Mouse (Mus musculus) hindbrain, embryonic 12.5 days (tissue): Measurements from ENCODE around the gene Hnrnpm. TPM values are rescaled to one million over a fixed set of nuclear protein-coding genes. Genes with fewer than 3 reads are reported as not detected.

Source experiments
- ATAC-seq: fragments of 200-750 bp; cut with Nextera tagmentation; 2 replicates; pipeline ENCODE4 v1.8.0; 2017; ENCODE audit warnings: moderate TSS enrichment; ENCODE audit not compliant: low FRiP score
- H3K27ac ChIP-seq: fragments of 300-500 bp; sonication (generic); 2 replicates; pipeline ENCODE4 v1.5.1; 2016; ENCODE audit warnings: mild to moderate bottlenecking
- H3K27me3 ChIP-seq: fragments of 300-500 bp; sonication (generic); 2 replicates; pipeline ENCODE4 v1.6.1; 2016; ENCODE audit warnings: mild to moderate bottlenecking
- H3K36me3 ChIP-seq: fragments of 300-500 bp; sonication (generic); 2 replicates; pipeline ENCODE4 v1.6.1; 2016; ENCODE audit warnings: mild to moderate bottlenecking
- H3K4me1 ChIP-seq: fragments of 300-500 bp; sonication (generic); 2 replicates; pipeline ENCODE4 v1.6.1; 2016
- H3K4me2 ChIP-seq: fragments of 300-500 bp; sonication (generic); replicated peaks from 2 replicates; pipeline ENCODE4 v1.6.1; 2016; ENCODE audit warnings: mild to moderate bottlenecking
- H3K4me3 ChIP-seq: fragments of 300-500 bp; sonication (generic); 2 replicates; pipeline ENCODE4 v1.5.1; 2016; ENCODE audit warnings: mild to moderate bottlenecking
- H3K9ac ChIP-seq: fragments of 300-500 bp; sonication (generic); 2 replicates; pipeline ENCODE4 v1.6.1; 2016; ENCODE audit warnings: mild to moderate bottlenecking, moderate library complexity
- H3K9me3 ChIP-seq: fragments of 300-500 bp; sonication (generic); replicated peaks from 2 replicates; pipeline ENCODE4 v1.6.1; 2016; ENCODE audit warnings: mild to moderate bottlenecking
- WGBS: fragments of 180-500 bp; shearing (Covaris S2); methylation state at CpG from one replicate; pipeline ENCODE4 v1.1.7; 2016; 5-methylcytosine and 5-hydroxymethylcytosine counted together
- polyA plus RNA-seq: library from polyadenylated mRNA; unstranded; fragments of >200 nt; fragmentation: Nextera tagmentation; extraction: Ambion mirVana; gene quantifications from 2 replicates; pipeline ENCODE4 v1.2.1, GENCODE M21; 2016

The Hnrnpm gene
- polyA plus RNA-seq, 1 experiment from 2014 or later: 390 TPM

- Histone ChIP-seq H3K27ac (no peak overlapping the region), H3K36me3 (peaks cover 89% of the 10 kb centered on the region), H3K4me3 (no peak overlapping the region), H3K4me1 (no peaks in the 10 kb centered on the region), H3K4me2 (no peak overlapping the region), H3K9ac (no peak overlapping the region), H3K9me3 (no peaks in the 10 kb centered on the region), H3K27me3 (no peaks in the 10 kb centered on the region)
- peak; percentile 32; the same call in 1 of the 2 replicates for ATAC-seq
- WGBS: 98% methylated on average over 34 of the region's 34 CpGs
These were observed 36.7 kb downstream of the Hnrnpm start for GRCm38 (mm10) chr17:33649781-33650475.

GRCm38 (mm10) chr17:33645073-33645472 lies 41.6 kb downstream of the Hnrnpm start:
- 94% methylated on average over 8 of the region's 8 CpGs for WGBS

GRCm38 (mm10) chr17:33644068-33644467 lies 42.6 kb downstream of the Hnrnpm start:
- no peaks in the 10 kb centered on the region for H3K4me1 ChIP-seq
- no peak overlapping the region for H3K9ac ChIP-seq
- peaks cover 77% of the 10 kb centered on the region for H3K36me3 ChIP-seq
- H3K9me3 ChIP-seq: no peaks in the 10 kb centered on the region
- H3K4me2 ChIP-seq: no peak overlapping the region
- WGBS: 95% methylated on average over 4 of the region's 4 CpGs
- H3K27me3 ChIP-seq: no peaks in the 10 kb centered on the region
- no peak overlapping the region for H3K4me3 ChIP-seq
- ATAC-seq: no peak
- H3K27ac ChIP-seq: no peak overlapping the region

More at GRCm38 (mm10) chr17:33645073-33645472, 41.6 kb downstream of the Hnrnpm start:
- Histone ChIP-seq H3K36me3 (peaks cover 86% of the 10 kb centered on the region), H3K4me1 (no peaks in the 10 kb centered on the region), H3K27me3 (no peaks in the 10 kb centered on the region), H3K9ac (no peak overlapping the region), H3K4me2 (no peak overlapping the region), H3K9me3 (no peaks in the 10 kb centered on the region), H3K4me3 (no peak overlapping the region), H3K27ac (no peak overlapping the region)
- ATAC-seq: no peak

- Histone ChIP-seq H3K27ac (no peak overlapping the region), H3K4me3 (no peak overlapping the region), H3K36me3 (peaks cover 57% of the 10 kb centered on the region), H3K9ac (no peak overlapping the region), H3K9me3 (no peaks in the 10 kb centered on the region), H3K4me1 (no peaks in the 10 kb centered on the region), H3K4me2 (no peak overlapping the region), H3K27me3 (no peaks in the 10 kb centered on the region)
- no peak for ATAC-seq
- 69% methylated on average over 6 of the region's 6 CpGs for WGBS
These were observed 46.9 kb downstream of the Hnrnpm start for GRCm38 (mm10) chr17:33639743-33640142.

GRCm38 (mm10) chr17:33637516-33638276 lies 49.0 kb downstream of the Hnrnpm start, which contains the start of gene Pram1:
Pram1 (plus strand) TSS chr17:33638056.
- peaks cover 43% of the 10 kb centered on the region for H3K36me3 ChIP-seq
- H3K4me3 ChIP-seq: no peak within 1 kb of the TSS
- no peak for ATAC-seq
- H3K27me3 ChIP-seq: no peaks in the 10 kb centered on the region
- WGBS: 86% methylated on average over 4 of the region's 4 CpGs
- no peak within 1 kb of the TSS for H3K27ac ChIP-seq
- H3K4me1 ChIP-seq: no peaks in the 10 kb centered on the region
- no peak within 1 kb of the TSS for H3K9ac ChIP-seq
- no peak within 1 kb of the TSS for H3K4me2 ChIP-seq
- no peaks in the 10 kb centered on the region for H3K9me3 ChIP-seq

- Histone ChIP-seq H3K27me3 (no peaks in the 10 kb centered on the region), H3K27ac (no peak overlapping the region), H3K4me3 (no peak overlapping the region), H3K4me1 (no peaks in the 10 kb centered on the region), H3K9me3 (no peaks in the 10 kb centered on the region), H3K9ac (no peak overlapping the region), H3K36me3 (peaks cover 43% of the 10 kb centered on the region), H3K4me2 (no peak overlapping the region)
- ATAC-seq: no peak
- 91% methylated on average over 2 of the region's 2 CpGs for WGBS
These were observed 49.6 kb downstream of the Hnrnpm start for GRCm38 (mm10) chr17:33637038-33637437.

GRCm38 (mm10) chr17:33631796-33632195 lies 54.9 kb downstream of the Hnrnpm start:
- WGBS: 87% methylated on average over 5 of the region's 5 CpGs
- no peaks in the 10 kb centered on the region for H3K9me3 ChIP-seq
- peaks cover 14% of the 10 kb centered on the region for H3K4me1 ChIP-seq
- H3K27ac ChIP-seq: no peak overlapping the region
- no peak overlapping the region for H3K4me3 ChIP-seq
- no peak overlapping the region for H3K9ac ChIP-seq
- ATAC-seq: no peak
- peaks cover 30% of the 10 kb centered on the region for H3K36me3 ChIP-seq
- H3K27me3 ChIP-seq: no peaks in the 10 kb centered on the region
- H3K4me2 ChIP-seq: no peak overlapping the region

- 96% methylated on average over 9 of the region's 9 CpGs for WGBS
- peaks cover 14% of the 10 kb centered on the region for H3K4me1 ChIP-seq
- ATAC-seq: no peak
These were observed 55.4 kb downstream of the Hnrnpm start for GRCm38 (mm10) chr17:33631236-33631635.

GRCm38 (mm10) chr17:33630171-33630895 lies 56.3 kb downstream of the Hnrnpm start:
- Histone ChIP-seq H3K4me1 (peaks cover 14% of the 10 kb centered on the region), H3K4me2 (peak overlapping the region; percentile 77), H3K27me3 (no peaks in the 10 kb centered on the region), H3K27ac (0 out of 2 replicates have a peak overlapping the region, but pooled peaks have one; percentile 98), H3K4me3 (no peak overlapping the region), H3K9ac (peak overlapping the region; percentile 83; the same call in 1 of the 2 replicates), H3K36me3 (peaks cover 29% of the 10 kb centered on the region), H3K9me3 (no peaks in the 10 kb centered on the region)
- no peak for ATAC-seq
- WGBS: 83% methylated on average over 13 of the region's 13 CpGs

More at GRCm38 (mm10) chr17:33631236-33631635, 55.4 kb downstream of the Hnrnpm start:
- no peaks in the 10 kb centered on the region for H3K9me3 ChIP-seq
- H3K27me3 ChIP-seq: no peaks in the 10 kb centered on the region
- H3K27ac ChIP-seq: no peak overlapping the region
- H3K4me2 ChIP-seq: no peak overlapping the region
- H3K36me3 ChIP-seq: peaks cover 29% of the 10 kb centered on the region
- no peak overlapping the region for H3K4me3 ChIP-seq
- H3K9ac ChIP-seq: no peak overlapping the region; the same call in 1 of the 2 replicates

GRCm38 (mm10) chr17:33629487-33630125 lies 57.1 kb downstream of the Hnrnpm start:
- peaks cover 14% of the 10 kb centered on the region for H3K4me1 ChIP-seq
- H3K9ac ChIP-seq: peak overlapping the region; percentile 83
- H3K27ac ChIP-seq: peak overlapping the region; percentile 98
- no peaks in the 10 kb centered on the region for H3K9me3 ChIP-seq
- peak overlapping the region; percentile 77 for H3K4me2 ChIP-seq
- H3K4me3 ChIP-seq: peak overlapping the region; percentile 74
- peaks cover 29% of the 10 kb centered on the region for H3K36me3 ChIP-seq
- 72% methylated on average over 12 of the region's 12 CpGs for WGBS
- H3K27me3 ChIP-seq: no peaks in the 10 kb centered on the region
- ATAC-seq: peak; percentile 24

- Histone ChIP-seq H3K36me3 (peaks cover 29% of the 10 kb centered on the region), H3K4me2 (peak within 1 kb of the TSS; percentile 77), H3K9ac (peak within 1 kb of the TSS; percentile 83), H3K4me3 (peak within 1 kb of the TSS; percentile 74), H3K9me3 (no peaks in the 10 kb centered on the region), H3K4me1 (peaks cover 14% of the 10 kb centered on the region), H3K27ac (peak within 1 kb of the TSS; percentile 98), H3K27me3 (no peaks in the 10 kb centered on the region)
- WGBS: 5% methylated on average over 35 of the region's 35 CpGs
- peak; percentile 95 for ATAC-seq
These were observed 57.8 kb downstream of the Hnrnpm start, which contains the start of gene Zfp414 for GRCm38 (mm10) chr17:33628621-33629486. Zfp414 (plus strand) TSS chr17:33629090.
